Mouse (Mus musculus) gastrocnemius, adult 8-10 months (tissue): Measurements from ENCODE around the gene Gm3269. TPM values are rescaled to one million over a fixed set of nuclear protein-coding genes. Genes with fewer than 3 reads are reported as not detected.
"Not testable (repeated sequence)": the region's sequence is repeated elsewhere in the genome, so short reads cannot be mapped to it uniquely, and the experiment has no call there.

ENCODE experiments used
- DNase-seq, 2 experiments: peaks; one replicate each; pipeline ENCODE4 v3.0.0; 2022; ENCODE audit warnings: low spot score in 2 of 2
- total RNA-seq, 4 experiments: library from RNA; stranded (reverse); gene quantifications; 2 replicates each; pipeline ENCODE4 v1.2.4; 2022

Gene Gm3269
- total RNA-seq: under 1 TPM in 1 of 4 experiments, not detected in 3; 0.20 TPM

DNA sequence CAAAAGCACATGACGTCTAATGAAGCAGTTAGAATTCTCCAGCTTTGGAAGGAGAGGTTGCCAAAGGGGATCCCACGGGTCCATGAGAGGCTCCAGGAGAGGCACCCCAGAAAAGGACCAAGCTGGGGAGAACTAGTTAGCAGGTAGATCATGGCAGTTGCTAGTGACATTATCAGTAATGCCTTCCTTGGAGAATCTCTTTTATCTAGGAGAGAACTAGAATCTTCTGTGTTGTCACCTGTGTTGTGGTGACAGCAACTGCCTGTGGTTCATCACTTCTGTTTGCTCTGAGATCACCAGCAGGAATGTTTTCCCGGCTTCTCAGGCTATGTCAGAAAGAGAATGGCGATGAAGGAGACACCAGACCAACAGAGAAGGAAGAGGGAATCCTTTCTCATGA lies at the start of gene Gm3269:
Gm3269 (plus strand) TSS at position 301 of the 400 bp plus-strand sequence.
- DNase-seq: not testable (repeated sequence)

DNA sequence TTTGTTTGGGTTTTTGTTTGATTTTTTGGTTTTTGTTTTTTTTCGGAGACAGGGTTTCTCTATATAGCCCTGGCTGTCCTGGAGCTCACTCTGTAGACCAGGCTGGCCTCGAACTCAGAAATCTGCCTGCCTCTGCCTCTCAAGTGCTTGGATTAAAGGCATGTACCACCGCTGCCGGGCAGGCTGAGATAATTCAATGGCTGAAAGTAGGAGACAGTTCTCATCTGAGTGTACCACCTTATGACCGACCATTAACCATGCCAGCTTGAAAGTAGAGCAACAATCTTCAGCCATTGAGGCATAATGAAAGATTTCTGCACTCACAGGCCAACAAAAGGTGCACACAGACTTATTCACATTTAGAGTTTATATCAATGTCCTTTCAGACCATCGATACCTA lies 31.5 kb upstream of the Gm3269 start:
- not testable (repeated sequence) for DNase-seq

DNA sequence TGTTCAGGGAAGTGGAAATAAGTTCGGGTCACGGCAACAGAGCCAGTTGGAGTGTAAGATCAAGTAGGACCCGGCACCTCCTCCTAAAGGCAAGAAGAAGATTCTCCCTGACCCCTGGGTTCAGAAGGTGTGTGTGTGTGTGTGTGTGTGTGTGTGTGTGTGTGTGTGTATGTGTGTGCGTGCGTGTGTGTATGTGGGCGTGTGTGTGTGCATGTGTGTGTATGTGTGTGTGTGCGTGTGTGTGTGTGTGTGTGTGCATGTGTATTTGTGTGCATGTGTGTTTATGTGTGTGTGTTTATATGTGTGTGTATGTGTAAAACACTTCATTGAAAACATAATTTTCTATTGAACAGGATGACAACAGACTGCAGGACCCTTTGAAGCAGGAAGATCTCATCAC lies 16.0 kb upstream of the Gm3269 start:
- not testable (repeated sequence) for DNase-seq

DNA sequence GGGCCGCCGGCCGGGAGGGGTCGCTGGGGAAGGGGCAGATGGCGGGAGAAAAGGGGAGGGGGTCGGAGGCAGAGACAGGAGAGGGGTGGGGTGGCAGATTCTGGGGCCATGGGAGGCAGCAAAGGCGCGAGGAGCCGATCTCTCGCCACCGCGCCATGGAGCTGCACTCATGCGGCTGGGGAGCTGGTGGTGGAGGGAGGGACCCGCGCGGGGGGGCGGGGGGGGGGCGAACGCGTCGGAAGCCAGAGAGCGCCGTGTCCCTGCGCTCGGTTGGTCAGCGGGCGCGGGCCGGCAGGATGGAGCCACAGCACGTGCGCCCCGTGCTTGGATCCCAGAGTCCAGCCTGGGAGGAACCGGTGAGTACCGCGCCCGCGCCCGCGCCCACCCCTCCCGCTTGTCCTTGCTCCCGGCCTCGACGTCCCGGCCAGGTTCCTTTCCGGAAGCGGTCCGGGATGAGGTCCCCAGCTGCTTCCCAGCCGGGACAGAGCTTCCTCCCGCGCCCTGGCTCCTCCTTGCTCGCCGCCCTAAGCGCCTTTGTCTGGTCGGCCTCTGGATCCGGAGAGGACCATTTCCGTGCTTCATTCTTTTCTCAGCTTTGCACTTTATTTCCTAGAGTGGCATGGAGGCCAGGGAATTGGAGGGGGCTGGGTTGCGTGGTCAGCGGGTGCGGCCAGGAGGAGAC lies 17.5 kb downstream of the Gm3269 start, which contains the start of gene Gm3264:
Gm3264 (plus strand) TSS at position 278 of the 682 bp plus-strand sequence.
- not testable (repeated sequence) for DNase-seq

DNA sequence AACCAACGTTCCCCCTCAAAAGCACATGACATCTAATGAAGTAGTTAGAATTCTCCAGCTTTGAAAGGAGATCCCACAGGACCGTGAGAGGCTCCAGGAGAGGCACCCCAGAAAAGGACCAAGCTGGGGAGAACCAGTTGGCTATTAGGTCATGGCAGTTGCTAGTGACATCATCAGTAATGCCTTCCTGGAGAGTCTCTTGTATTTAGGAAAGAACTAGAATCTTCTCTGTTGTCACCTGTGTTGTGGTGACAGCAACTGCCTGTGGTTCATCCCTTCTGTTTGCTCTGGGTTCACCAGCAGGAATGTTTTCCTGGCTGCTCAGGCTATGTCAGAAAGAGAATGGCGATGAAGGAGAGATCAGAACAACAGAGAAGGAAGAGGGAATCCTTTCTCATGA lies 54.2 kb downstream of the Gm3269 start, which contains the start of gene Gm3278:
Gm3278 (plus strand) TSS at position 301 of the 400 bp plus-strand sequence.
- not testable (repeated sequence) for DNase-seq

Other genes starting within 250 kb of the Gm3269 start
- gene Gm8159, start 205.8 kb upstream of the Gm3269 start, total RNA-seq: under 1 TPM in 1 of 4 experiments, not detected in 3; 0.31 TPM
- gene Gm3239, start 173.9 kb upstream of the Gm3269 start, total RNA-seq: not detected
- gene Gm7876, start 128.9 kb upstream of the Gm3269 start, total RNA-seq: not detected
- gene Gm3252, start 111.3 kb upstream of the Gm3269 start, total RNA-seq: under 1 TPM in 1 of 4 experiments, not detected in 3; 0.12 TPM
- gene Gm9602, start 61.8 kb upstream of the Gm3269 start, total RNA-seq: not detected
- gene Gm3264, start 17.5 kb downstream of the Gm3269 start, total RNA-seq: not detected
- not detected for gene Gm3278, start 54.3 kb downstream of the Gm3269 start, total RNA-seq
- gene Gm8297, start 145.8 kb downstream of the Gm3269 start, total RNA-seq: under 1 TPM in 1 of 4 experiments, not detected in 3; 0.31 TPM
- not detected for gene Gm3298, start 177.8 kb downstream of the Gm3269 start, total RNA-seq
- not detected for gene 4930555G01Rik, start 212.5 kb downstream of the Gm3269 start, total RNA-seq
- not detected for gene Gm8281, start 232.9 kb downstream of the Gm3269 start, total RNA-seq